Mouse (Mus musculus) cerebellum, adult 9-11 months (tissue): ENCODE results near the gene Scel.

Experiments
- DNase-seq: peaks from one replicate; pipeline ENCODE4 v3.0.0; 2022

Scel gene

DNA sequence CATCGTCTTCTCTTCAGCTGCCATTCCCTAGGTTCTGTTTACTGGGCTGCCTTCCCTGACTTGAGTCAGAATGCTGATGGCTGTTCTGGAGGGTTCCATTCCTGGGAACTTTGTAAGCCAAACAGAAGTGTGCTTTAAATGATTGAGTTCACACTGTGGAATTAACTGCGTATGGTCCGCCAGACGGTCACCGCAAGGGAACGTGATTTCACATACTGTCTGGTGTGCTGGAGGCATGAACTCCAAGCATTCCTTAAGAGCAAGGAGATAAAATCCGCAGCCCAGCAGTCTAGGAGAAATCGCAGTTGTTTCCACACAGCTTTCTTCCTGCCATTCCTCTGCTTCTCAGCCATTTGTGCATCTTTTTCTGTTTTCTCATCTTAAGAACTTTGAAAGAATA, 2.3 kb downstream of the Scel start:
- no peak for DNase-seq

DNA sequence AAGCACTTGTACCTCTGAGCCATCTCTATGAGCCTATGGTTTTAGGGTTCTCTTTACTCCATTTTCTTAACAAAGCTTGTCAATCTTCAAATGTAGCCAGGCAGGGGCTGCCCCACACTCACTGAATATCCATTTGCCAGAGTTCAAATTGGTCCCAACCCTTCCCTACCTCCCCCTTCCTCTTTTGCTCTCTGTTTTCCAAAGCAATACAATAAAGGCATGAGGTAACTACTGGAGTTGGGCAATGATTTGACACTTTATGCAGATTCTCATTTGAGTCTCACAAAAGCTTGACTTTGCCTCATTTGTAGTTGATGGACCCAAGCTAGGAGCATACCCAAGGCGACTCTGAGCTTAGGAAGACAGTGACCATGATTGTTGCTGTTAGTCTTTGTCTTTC, 13.1 kb downstream of the Scel start:
- no peak for DNase-seq

DNA sequence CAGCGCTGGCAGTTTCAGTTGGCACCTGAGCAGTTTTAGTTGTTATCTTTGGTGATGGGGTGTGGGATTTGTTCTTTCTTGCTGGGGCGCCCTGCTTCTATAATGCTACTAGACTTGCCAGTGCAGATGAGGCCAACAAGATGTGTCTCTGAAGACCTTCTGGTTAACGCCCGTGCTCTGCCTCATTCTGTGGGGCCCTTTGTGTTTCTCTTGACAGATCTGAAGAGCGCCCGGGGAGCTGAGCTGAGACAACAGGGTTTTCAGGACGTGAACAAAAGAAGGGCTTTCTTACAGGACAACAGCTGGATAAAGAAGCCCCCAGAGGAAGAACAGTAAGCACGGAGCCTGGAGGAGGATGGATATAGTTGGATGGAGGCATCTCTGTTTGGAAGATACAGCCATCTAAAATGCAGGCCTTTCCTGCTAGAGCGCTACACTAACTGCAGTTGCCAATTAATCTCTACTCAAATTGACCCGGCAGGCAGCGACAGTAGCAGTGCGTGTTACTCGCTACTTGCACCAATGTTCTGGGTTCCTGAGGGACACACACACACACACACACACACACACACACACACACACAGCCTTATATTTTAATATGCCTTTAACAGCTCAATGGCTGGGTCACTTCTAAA, 16.7 kb downstream of the Scel start:
- no peak for DNase-seq

DNA sequence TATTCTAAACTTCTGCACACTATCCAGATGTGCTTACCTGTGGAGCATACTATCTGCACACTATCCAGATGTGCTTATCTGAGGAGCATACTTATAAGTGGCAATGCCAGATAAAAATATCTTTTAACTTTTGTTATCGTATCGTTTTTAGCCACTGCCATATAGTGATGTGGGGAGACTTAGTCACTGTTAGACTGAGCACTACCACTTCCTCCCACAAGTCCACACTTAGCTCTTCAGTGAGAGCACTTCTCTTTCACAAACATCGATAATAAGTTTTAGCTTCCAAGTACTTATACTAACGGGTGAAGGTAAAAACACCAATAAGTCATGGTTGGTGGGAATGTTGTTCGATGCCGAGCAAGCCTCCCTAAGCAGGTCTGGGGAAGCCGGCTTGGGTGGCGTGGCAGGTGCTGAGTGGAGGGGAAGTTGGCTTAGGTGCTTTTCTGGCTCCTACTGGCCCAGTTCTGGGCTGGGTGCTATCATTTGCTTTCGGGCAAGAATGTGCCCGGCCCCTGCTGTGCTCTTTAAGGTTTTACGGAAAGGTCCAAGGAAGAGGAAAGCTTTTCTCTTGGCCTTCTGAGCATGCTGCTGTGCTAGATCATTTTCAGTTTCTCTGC, 18.7 kb downstream of the Scel start:
- no peak for DNase-seq

DNA sequence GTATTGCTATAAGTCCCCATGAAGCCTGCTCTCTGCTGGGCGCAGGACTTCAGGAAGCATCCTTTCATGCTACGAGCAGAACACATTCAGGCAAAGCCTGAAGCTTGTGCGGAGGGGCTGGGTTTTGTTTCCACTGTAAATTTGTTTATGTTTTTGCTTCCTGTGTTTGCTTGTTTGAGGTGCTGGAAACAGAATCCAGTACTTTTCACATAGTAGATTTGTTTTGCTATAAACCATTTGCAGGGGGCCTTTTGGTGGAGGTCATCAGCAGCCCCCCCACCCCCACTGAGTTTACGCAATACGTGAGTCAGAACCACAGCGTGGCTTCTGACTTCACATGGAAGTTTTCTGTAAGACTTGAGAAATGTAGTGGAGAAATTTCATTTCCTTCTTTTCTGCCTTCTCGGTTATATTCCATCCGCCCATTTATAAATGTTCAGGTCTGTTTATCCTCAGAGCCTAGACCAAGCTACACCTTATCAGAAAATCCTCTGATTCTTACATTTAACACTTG, 22.4 kb downstream of the Scel start:
- DNase-seq: no peak

DNA sequence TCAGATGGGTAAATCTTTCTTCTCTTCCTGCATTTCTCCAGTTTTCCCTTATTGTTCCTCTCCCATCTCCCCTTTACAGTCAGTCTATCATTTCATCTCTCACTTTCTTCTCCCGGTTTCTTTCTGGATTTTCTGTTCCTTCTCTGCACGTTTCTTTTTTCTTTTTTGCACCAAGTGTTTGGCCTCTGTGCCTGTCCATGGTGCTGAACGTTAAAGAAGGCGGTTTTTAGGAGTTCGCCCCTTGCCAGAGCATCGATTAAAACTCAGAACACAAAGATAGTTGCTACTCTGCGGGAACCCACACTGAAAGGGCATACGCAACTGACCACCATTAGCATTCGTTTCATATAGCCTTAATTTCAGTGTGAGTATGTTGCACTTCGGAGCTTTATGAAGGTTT, 23.2 kb downstream of the Scel start:
- DNase-seq: no peak

DNA sequence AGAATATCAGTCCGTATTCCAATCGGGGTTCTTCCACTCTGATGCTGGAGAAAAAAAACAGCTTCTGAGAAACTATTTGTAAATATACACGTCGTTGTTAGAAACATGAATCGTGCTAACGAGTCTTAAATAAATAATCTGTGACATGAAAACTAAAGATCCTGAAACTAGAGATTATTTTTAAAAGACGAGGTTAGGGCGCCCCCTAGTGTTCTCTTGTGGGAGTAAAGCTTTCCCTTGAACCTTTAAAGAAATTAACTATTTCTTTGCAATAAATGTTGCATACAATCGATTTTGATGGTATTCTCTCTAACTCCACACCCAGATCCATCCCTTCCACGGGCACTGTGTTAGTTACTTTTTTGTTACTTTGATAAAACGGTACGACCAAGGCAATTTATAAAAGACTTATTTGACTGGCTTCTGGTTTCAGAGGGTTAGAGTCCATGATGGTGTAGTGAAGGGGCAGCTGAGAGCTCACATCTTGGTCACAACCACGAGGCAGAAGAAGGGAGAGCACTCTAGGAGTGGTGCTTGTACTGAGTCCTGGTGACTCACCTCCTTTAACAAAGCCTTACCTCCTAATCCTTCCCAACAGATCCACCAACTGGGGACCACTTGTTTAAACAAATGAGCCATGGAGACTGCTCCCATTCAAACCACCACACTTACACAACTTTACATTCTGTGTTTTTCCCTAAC, 24.4 kb downstream of the Scel start:
- no peak for DNase-seq

DNA sequence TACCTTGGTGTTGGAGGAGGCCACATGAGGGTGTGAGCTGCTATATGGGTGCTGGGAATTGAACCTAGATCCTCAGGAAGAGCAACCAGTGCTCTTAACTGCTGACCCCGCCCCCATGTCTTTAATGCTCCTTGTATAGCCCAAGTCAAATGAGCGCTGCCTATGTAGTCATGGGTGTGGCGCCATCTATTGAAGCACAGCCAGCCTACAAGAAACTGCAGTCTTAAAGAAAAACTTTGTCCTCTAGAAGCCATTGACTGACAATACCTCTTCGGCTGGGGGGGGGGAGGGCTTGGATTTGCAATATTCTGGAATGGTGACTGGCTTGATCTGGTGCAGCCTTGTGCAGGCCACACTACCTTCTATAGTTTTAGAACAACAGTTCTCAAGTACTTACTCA, 26.7 kb downstream of the Scel start:
- DNase-seq: no peak

DNA sequence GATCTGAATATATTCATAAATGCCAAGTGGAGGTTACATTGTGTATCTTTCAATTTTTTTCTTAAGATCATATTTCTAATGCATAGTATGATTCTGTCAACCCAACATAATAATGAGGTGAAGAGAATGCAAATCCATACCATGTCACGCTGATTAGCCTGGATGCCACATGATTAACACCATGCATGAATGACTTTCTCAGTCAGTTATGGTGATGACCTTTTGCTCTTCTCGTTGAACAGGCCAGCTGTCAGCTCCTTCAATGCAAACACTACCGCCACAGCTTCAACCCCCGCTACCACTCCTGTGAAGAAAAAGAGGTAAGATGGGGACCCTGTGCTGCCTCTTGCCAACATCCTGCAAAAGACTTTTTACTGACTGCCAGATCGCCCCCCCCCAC, 28.5 kb downstream of the Scel start:
- no peak for DNase-seq

DNA sequence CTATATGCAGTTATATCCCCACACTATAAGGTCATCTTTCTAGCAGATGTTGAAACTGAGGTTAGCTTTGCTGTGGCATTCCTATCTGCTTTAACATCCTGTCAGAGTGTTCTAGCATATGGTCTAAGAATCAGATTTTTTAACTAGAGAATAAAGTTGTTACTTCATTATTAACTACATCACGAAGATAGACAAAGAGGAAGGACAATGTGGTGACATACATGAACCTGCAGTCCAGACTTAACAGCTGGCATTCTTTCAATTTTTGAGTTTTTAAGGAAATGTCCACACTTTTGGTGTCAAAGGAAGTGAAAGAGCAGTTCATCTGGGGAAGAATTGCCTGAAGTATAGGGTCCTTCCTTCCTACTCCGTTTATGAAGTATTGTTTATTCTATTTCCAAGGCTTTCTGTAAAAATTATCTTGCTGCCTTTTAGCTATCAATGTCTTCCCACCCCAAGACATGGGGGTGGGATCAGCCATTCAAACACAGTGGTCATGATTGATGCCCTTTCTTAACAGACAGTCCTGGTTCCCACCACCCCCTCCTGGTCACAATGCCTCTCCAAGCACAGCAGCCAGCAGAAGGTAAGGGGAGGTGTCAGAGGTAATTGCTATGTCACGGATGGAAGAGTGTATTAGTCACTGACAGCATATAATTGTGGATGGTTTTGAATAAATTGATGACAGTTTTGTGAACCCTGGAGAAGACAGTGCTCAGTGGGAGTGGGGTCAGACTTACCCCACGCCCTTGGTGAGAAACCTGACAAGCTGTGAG, 30.4 kb downstream of the Scel start:
- DNase-seq: no peak

DNA sequence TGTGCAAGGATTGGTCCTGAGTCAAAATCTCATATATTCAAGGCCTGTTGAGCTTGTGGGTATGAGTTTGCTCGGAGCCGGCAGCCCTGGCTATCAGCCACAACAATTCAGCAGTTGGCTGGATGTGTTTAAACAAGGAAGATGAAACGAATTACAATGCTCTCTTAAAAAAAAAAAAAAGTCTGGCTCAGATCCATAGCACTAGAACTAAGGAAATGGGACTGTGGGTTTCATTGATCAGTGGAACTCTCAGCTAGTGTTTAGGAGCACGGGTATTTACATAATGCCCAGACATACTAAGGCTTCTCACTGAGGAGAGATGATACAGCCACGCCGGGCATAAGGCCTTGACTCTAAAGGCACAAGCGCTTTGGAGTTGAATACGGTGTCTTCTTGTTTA, 32.6 kb downstream of the Scel start:
- DNase-seq: peak; percentile 46

DNA sequence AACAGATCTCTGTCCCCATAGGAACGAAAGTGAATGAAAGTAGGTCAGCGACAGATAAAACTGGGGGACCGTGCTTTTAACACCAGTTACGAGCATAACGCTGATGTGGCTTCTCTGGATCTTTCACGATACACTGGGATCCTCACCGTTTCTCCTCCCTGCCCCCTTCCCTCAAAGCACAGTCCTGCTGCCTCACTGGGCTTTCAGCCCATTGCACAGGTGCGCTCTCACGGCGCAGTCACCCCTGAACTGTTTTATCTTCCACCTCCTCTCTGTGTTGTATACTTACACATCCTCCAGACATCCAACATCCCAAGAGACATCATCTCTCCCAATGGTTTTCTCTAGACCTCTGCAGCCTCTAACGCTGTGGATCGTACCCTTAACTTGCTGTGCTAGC, 33.1 kb downstream of the Scel start:
- peak; percentile 71 for DNase-seq

DNA sequence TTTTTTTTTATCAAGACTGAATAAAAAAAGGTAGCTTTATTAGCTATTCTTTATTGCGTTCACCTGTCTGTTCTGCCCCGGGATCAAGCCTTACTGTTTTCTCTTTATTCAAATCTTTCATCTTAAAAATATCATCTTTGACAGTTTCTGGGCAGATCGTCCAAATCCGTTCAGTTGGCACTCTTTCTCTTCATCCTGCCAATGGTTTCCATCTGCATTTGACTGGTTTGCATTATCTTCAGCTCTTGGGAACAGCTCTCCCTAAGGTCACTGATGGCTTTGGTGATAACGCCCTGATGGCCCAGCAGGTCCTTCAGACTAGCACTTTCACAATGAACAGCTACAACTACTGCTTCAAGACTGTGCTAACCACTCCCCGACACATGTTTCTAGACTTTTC, 35.1 kb downstream of the Scel start:
- DNase-seq: no peak

DNA sequence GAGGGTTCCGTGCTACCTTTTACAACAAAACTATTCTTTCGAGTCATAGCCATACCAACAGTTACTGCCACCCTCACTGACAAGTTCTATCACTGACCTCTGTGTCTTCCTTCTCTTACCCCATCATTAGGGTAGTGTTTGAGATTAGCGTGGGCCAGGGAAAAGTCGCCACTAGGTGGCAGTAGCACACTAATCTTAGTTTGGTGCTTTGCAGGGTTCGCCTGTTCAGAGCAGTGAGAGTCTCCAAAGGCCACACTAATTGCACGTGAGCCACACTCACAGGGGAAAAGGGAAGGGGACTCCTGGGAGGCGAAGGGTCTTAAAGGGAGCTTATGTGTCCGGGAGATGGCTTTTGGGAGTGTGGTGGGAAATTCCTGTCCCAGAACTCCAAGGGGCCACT, 37.3 kb downstream of the Scel start:
- peak; percentile 78 for DNase-seq

DNA sequence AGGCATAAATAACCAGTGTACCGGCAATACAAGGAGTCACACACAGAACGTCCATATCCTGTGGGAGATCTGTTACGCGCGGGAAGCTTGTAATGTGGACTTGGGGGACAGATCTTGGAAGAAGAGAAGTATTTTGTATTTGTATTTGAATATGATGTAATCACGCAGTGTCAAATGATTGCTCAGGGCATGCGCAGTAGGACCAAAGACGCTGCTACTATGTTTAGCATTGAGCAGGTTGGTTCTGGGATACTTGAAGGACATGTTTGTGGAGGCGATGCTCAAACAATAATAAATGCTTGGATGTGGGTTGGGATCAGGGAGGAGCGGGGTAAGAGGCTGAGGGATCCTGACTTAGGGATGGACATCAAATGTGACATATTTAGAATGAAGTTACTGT, 37.8 kb downstream of the Scel start:
- no peak for DNase-seq

DNA sequence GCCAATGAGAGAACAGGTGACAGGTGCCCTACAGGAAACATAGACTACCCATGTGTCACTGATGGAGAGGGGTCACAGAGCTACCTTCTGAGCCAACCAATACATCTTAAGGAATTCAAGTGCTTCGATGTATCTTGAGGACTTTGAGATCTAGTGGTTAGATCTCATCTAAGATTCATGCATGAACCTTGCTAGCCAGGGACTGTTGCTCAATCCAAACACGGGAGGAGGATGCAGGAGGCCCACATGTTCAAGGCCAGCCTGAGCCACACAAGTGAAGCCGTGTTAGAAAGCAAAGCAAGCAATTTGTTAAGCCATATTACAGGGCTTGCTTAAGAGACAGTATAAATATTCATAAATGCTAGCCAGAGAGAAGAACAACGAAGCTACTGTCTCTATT, 38.8 kb downstream of the Scel start:
- no peak for DNase-seq

DNA sequence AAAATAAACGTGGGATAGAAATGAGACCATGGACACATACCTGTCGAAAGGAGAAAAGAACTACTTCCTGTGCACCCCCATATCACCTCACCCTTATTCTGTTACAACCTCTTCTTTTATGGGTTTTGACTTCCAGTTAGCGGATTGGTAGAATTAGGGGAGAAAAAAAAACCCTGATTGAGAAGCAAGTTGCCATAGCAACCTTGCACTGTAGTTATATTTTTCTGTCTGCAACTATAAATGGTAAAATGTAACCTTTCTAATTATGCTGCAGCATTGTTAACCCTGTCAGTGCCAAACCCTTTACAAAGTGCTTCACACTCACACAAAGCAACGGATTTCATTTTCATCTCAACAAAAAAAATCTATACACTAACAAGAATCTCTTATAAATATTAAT, 39.2 kb downstream of the Scel start:
- no peak for DNase-seq

DNA sequence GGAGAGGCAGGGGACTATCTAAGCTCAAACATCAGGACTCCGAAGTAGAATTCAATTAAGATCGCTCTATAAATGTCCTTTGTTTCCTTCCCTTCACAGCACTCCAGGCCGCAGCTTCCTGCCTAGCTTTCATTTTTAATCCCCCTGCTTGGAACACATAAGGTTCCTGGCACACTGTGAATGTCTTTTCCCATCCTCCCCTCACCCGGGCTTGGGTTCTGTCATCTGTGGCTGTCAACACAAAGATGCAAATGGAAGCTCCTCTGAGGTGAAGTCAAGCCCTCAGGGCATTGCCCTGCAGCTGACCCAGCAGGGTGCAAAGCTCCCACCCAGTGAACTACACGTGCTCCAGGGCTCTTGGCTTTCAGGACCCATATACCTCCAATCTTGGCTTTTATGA, 43.5 kb downstream of the Scel start:
- DNase-seq: no peak

DNA sequence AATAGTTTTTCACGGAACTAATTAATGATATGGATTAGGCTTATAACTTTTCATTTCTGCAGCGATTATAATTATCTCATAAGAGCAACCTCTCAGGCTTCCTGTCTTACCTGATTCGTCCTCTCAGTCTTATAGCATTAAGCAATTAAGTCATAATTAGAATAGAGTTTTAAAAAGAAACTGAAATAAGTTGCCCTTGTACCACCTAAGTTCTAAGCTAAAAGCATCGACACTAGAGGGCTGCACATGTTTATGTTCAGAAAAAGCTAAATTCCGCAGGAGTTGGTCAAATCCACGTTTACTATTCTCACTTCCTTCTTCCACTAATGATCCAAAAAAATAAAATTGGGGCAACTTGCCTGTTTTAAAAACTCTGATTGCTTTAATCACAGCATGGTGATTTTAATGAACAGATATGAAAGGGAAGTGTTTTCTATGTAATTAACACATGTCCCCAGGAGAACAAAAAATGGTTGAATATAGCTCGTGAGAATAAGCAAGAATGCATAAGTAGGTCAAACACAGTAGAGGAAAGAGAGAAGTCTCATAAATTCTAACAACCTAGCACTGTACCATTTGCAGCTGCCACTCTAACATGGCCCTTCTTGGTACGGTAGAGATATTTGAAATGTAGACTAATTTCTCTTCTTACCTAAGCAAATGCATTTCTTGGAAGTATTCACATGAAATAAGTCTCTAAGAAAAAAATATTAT, 48.4 kb downstream of the Scel start:
- DNase-seq: no peak

DNA sequence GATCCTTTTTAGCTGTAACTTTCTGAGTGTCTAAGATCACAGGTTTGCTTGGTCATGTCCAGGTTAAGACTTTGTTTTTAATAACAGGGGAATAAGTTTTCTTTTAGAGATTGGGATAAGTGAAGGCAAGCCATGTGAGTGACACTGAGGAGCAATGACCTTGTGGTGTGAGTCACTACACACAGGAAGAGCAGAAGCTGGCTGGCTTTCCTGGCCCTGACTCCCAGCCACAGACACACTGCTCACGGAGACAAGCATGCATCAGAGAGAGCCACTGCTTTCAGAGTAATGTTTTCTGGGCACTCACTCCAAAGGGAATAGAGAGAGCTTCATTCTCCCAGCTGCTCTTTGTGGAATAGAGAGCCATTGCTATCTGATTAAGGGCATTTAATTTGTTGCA, 54.8 kb downstream of the Scel start:
- DNase-seq: no peak

DNA sequence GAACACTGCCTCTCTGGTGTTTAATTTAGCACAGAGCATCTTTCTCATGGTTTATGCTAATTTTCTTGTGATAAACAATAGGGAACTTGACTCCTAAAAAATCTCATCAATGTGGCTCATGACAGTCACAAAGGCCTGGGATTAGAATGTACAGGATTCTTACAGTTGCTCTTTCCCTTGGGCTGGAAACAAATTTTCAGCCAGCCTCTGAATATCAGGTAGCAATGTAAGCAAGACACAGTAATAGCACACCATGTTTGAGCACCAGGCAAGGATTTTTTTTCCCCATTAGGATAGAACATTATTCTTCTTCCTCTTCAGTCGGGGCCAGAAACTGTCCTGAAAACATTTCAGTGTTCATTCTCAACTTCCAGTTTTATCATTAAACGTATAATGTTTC, 55.3 kb downstream of the Scel start:
- DNase-seq: no peak

DNA sequence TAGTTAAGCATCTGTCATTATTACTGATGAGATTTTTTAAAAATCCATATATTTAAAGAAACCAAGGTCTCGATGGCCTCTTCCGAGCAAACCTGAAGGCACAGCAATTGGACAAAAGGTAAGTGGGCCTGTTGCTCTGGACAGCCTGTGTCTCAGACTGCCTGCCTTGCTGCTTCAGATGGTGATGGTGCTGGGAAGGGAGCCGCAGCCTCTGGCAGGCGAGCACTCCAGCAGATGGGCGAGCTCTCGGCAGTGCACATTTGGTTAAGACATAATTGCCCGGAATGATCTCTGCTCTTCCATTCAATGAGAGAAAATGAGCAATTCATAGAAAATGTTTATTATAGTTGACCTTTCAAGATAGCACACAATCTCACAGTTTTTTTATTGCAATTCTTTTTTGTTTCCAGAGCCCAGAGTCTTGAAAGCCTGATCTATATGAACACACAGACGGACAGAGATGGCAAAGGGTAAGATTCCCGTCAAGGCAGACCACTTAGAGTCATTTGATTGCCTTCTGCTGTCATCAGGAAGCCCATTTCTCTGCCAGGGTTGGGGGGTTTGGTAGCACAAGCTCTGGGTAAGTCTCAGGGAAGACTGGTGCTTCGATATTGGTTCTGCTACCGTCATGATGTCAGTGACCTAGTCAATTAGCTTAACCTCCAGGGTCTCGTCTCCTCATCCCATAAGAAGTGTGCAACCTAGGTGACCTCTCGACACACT, 58.6 kb downstream of the Scel start:
- peak; percentile 39 for DNase-seq
